Mouse (Mus musculus) left cerebral cortex, postnatal 25 days (tissue): ENCODE measurements at regions not wholly inside any gene's neighbourhood (a gene's known extent, or its start where the extent isn't known, plus 50 kb on each side); places are given as distances from the start of the nearest gene placed in this dataset.

Source experiments
- DNase-seq, 2 experiments: peaks; one replicate each; pipeline ENCODE4 v3.0.0; 2022; ENCODE audit warnings: low spot score in 2 of 2, mixed read lengths in 1 of 2
- intact Hi-C: fragments of 180-260 bp; cut with DNase I; formaldehyde crosslinking; loops from one replicate; pipeline ENCODE4 v1.15.1; 2025

DNA sequence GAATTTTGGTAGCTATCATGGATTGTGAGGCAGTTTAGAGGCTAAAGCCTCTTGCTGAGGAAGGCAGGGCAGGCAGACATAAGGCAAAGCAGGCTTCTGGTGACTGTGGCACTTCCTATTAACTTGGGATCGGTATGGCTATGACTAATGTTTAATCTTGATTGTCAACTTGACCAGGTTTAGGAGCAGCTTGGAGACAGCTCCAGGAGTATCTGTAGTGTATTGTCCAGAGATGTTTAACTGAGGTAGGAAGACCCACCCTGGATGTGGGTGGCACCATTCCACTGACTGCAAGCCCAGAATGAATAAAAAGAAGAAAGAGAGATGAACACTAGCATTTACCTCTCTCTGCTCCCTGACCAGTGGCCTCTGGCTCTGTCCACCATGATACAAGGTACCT lies 83.1 kb upstream of the 1700024P04Rik start:
- intact Hi-C loops: loop anchor here (5.0 kb wide), 1 partner anchor 145 kb away; no protein-coding TSS in a partner anchor
- no peak for DNase-seq

DNA sequence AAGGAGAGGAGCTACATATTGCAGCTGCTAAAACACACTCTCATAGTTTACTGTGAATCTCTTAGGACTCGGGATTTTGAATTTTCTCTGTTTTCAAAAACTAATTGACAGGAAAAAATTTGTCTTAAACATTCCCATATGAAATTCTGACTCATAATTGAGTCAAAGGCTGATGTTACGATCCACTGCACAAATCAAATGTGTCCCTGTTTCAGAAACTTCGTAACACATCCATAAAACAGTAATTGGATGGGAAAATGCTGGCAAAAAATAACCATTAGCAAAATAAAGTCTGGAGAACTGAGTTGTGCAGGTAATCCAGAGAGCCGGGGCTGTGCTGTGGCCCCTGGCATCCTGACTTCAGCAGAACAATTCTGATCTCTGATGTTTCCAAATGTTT lies 79.1 kb upstream of the 1700024P04Rik start:
- no peak for DNase-seq
- intact Hi-C loops: no loop called here

DNA sequence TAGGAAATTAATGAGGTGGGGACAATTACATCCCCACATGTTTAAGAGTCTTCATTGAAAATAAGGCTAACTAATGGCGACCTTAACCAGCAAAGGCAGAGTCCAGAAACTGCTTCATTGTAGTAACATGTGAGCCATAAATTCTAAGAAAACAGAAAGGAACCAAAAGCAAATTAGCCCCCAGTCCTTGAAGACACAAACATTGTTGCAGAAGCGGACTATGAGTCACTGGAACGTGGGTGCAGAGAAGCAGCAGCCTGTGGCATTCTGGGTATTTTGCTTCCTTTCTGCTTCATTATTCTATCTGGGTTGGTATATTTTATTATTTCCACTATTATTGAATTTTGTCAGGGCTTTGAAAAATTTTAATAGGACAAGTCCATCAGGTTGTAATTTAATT lies 78.6 kb upstream of the 1700024P04Rik start:
- intact Hi-C loops: no loop called here

DNA sequence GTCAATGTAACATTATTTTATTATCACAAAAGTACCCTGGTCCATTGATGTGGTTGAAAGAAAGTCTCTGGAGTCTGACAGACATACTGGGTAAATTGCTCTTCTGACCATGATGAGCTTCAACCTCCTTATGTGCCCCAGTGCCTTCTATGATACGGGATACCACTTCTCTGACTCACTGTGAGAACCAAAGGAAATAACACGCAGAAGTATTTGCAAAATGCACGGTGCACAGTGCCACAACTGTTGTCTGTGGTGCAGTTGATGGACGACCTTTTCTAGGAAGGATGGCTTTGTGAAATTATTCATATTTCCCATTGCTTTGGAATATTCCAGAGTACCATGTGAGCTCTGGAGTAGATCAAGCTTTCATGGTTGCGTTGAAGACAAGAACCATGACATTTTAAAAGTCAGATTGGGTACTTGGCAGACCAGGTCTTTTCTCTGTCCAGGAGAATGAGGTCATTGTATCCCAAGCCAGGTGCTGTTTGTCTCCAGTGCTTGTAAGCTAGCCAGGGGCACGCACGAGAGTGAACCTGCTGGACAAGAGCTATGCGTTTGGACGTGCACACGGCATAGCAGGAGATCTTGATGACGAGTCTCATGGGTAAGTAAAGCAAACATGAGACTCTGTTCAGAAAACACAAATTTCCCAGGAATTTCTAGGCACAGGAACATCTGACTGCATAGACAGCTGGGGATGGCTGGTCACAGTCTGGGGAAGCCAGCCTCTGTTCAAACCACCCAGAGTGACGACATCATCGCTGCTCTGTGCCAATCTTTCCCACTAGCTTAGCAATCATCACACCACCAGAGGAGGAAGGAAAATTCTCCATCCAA lies 74.0 kb upstream of the 1700024P04Rik start:
- intact Hi-C loops: loop anchor here (5.0 kb wide), 1 partner anchor 89 kb away; no protein-coding TSS in a partner anchor
- DNase-seq: peak in 1 of 2 experiments; percentile 53

More for the DNA sequence above, 78.6 kb upstream of the 1700024P04Rik start:
- peak in 1 of 2 experiments; percentile 74 for DNase-seq

DNA sequence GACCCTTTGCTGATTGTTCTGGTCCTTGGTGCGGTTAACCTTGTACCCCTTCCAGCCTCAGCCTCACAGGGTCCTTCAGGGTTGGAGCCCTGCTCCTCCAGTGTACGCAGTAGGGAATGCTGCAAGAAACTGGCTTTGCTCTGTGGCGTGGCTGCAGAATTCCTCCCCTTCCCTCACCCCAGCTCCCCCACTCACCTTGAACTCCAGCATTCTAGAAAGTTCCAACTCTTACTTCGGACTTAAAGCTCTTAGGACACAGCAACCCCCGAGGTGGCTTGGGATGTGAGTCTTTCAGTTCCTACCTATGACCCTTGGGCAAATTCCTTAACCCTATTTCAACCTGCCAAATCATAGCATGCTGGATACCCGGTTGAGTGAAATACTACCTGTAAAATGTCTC lies 73.3 kb upstream of the 1700024P04Rik start:
- intact Hi-C loops: loop anchor here (5.0 kb wide), 1 partner anchor 90 kb away; no protein-coding TSS in a partner anchor
- DNase-seq: no peak

DNA sequence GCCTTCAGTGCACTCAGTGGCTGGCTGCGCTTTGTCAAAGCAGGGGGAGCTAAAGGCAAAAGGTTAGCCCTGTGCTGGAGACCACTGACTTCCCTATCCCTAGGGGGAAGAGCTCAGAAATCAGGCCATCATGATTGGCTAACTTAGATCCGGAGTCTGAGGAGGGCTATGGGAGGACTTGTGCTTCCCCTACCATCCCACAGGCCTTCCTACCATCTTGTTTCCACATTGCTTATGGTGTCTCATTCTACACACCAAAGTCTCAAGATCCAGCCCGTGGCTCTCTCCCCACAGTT lies 72.9 kb upstream of the 1700024P04Rik start:
- intact Hi-C loops: loop anchor here (5.0 kb wide), 1 partner anchor 90 kb away; no protein-coding TSS in a partner anchor
- DNase-seq: no peak

DNA sequence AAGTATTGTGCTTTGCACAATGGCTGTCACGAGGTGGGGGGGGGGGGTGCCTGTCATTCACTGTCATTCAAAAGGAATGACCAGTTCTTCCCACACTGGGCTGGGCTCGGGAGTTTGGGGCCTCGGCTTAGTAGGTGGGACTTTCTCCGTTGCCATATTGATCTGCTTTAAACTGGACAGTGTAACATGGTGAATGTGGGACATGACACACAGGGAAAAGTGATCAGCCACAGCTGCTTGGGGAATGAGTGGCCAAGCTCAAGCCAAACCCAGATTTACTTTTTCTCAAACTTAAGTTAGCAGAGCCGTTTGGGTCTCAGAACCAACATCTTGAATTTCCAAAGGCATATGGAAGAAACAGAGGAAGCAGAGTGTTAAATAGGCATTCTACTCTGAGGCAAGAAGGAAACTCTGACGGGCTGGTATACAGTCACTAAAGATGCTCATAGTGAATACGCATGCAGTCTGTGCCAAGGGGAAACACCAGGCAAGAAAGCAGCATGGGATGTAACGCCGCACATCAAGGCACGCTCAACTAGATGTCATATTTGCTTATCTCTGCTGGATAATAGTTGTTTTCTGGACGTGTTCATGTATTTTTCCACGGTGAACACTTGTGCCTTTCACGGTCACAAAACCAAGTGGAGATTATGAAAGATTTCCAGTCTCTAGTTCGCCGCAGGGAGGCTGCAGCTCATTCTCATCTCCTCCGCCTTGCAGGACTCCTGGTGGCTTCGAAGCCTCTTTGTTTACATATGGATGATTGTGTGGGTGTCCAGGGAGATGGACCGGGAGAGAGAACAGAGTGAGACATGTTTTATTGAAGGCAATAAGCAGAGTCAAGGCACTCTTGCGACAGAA lies 72.3 kb upstream of the 1700024P04Rik start:
- no peak for DNase-seq
- intact Hi-C loops: loop anchor here (5.0 kb wide), 1 partner anchor 91 kb away; no protein-coding TSS in a partner anchor

DNA sequence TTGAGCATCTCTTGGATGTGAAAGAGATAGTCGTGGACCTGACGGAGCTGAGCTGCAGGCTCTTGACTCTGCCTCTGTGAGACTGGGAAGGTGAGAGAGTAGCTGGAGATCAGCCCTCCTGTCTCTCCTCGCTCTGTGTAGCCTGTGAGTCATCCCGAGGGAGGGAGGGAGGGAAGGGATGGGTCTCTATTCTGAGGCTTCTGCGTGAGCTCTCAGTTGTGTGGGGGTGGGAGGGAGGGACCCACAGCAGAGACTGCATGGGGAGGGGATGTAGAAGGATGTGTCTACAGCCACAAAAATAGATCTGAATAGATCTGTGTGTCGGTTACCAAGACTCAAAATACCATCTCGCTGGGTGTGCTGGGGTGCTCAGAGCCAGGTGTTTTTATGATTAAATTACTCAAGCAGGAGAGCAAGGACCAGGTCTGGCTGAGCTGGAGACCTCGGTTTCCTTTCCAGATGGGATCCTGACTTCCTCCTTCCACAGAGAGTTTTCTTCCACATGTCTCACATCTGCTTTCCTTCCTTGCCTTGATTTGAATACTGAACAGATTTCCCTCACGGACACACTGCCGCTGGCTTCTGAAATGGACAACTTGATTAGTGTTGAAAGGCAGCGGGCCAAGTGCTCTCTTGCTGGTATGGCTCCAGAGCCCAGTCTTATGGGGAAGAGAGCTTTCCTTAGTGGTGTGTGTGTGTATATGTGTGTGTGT lies 71.4 kb upstream of the 1700024P04Rik start:
- intact Hi-C loops: loop anchor here (1.0 to 5.0 kb wide), 2 partner anchors 24 to 92 kb away; no protein-coding TSS in a partner anchor
- DNase-seq: peak in 1 of 2 experiments; percentile 82

DNA sequence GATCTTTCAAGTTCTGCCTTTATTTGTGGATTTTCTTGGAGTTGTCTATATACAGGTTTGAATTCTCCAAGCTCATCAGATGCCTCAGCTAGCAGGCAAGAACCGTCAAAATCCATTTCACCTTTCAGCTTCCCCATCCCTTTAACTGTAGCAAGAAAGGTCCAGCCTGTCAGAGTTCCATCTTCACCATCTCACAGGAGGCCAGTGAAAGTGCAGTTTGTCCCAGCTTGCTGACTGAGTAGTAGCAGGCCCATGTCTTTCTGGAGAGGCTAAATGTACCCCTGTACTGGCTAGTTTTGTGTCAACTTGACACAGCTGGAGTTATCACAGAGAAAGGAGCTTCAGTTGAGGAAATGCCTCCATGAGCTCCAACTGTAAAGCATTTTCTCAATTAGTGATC lies 67.7 kb upstream of the 1700024P04Rik start:
- DNase-seq: no peak
- intact Hi-C loops: no loop called here

DNA sequence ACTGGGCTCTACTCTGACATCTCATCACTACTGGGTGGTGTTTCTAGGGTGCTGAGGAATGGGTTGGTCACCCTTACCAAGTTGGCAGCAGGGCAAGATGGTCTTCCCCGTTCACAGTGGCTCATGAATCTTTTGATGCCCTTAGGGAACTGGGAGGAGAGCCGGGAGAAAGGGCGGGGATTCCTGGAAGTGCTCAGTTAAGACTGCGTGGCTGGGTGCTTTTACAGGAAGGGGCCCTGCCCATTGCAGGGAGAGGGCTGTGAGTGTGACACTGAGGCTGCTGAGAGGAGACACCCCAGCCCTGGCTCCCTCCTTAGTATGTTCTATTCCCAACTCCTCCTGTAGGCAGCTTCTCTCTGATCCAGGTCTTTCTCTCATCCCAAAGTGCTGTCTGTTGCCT lies 65.3 kb upstream of the 1700024P04Rik start:
- no peak for DNase-seq
- intact Hi-C loops: no loop called here

DNA sequence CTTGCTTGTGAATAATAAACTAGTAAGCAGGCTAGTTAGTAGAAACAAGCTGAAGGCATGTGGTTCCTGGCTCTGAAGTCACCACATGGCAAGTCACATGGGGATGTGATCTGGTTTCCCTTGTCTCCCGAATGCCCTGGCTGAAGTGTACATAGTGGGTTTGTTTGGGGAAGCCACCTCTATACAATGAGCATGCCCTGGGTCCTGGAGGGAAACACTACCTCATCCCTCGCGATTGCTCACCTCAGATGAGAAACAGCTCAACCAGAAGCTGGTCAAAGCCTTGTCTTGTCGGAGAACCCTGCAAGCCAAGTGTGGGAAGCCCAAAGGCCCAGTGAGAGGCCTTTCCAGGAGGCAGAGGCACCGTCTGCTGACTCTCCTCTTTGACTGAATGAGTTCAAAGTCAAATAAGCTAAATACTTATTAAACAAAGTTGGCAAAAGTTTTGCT lies 64.3 kb upstream of the 1700024P04Rik start:
- intact Hi-C loops: no loop called here
- DNase-seq: no peak

DNA sequence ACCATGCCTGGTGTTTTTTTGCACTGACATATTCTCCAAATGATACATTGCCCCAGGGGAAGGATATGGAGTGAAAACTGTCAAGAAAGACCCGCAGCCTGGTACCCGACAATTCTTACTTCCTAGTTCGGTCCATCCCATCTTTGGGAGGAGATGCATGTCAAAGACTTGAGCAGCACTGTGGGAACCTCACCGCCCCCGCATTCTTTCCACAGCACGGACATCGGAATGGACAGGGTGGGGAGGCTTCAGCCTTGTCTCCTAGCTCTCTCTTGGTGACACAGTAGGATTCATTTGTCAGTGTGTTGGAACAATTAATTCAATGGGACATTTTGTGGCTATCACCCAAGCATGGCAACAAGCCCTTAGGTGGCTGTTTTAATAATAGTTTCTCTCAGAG lies 62.9 kb upstream of the 1700024P04Rik start:
- intact Hi-C loops: no loop called here
- DNase-seq: no peak

DNA sequence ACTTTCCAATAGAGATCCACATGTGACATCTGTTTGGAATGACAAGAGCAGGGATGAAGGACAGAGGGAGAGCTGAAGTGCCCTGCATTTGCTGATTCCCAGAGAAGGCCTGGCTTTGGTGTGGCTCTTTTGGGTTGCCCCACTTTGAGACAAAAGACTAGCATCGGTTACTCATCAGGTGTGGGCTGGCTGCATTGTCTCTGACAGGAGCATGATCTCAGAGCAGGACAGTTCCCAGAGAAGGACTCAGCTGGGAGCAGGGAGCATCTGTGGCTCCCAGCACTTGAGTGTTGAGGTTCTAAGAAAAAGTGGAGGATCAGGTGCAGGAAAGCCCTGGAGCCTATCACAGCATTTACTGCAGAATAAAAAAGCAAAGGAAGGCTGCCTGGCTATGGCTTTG lies 62.4 kb upstream of the 1700024P04Rik start:
- intact Hi-C loops: no loop called here
- no peak for DNase-seq

DNA sequence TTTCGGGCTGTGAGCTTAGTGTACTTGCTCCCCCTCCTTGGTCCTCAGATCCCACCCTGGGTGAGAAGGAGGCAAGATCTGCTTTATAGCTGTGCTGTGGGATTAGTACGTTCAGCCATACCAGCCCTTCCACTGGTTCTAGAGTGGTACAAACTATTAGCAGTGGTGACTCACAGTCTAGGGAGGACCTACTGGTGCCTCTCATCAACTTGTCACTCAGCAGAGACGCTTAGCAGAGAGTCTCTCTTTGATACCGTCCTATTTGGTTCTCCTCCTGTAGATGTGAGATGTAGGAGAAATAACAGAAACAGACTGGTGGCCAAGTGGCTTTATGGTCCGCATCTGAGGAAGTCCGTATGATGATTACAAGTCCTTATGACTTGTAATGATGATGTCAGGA lies 57.7 kb upstream of the 1700024P04Rik start:
- DNase-seq: no peak
- intact Hi-C loops: no loop called here

DNA sequence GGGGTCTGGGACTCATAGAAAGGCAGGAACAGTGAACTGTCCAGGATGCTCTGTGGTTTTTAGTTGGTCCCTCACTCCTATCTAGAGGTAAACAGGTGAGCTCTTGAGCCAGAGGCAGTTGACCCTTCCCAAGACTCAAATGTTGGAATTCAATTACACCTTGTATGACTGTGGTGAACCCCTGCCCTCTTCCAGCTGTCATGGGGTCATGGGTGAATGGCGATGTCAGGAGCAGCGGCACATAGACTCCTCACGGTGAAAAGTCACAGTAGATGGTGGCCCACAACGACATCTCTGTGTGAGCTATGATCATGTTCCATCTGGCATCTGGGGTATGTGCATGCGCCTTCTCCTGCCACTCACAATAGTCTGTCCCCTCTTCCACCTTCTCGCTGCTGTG lies 56.9 kb upstream of the 1700024P04Rik start:
- intact Hi-C loops: no loop called here
- DNase-seq: no peak

DNA sequence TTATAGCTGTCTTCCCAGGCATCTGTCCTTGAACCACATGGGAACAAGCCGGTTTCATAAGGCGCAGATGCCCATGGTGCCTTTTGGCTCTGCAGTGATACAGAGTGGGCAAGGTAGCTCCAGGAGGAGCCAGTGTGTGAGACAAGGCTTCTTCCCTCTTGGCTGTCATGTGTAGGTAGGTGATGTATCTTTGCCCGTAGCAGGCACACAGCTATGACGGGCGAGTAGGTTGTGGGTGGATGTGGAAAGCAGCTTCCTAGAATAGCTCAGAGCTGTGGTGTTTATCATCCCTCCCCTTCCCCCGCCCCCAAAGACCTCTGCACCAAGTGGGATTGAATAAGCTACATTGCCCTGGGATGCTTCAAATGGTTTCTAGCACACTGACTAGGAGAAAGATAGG lies 56.5 kb upstream of the 1700024P04Rik start:
- peak; percentile 52 to 88 for DNase-seq
- intact Hi-C loops: no loop called here

DNA sequence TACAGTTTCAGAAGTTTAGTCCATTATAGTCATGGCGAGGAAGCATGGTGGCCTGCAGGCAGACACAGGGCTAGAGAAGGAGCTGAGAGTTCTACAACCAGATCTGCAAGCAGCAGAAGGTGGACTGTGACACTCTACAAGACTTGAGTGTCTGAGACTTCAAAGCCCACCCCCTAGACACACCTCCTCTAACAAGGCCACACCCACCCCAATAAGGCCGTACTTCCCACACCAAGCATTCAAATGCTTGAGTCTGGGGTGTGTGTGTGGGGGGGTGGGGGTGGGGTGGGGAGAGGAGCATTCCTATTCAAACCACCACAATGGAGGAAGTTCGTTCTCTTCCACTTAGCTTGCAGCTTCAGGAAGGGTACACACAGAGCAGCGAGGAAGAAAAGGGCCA lies 55.8 kb upstream of the 1700024P04Rik start:
- DNase-seq: no peak
- intact Hi-C loops: no loop called here

DNA sequence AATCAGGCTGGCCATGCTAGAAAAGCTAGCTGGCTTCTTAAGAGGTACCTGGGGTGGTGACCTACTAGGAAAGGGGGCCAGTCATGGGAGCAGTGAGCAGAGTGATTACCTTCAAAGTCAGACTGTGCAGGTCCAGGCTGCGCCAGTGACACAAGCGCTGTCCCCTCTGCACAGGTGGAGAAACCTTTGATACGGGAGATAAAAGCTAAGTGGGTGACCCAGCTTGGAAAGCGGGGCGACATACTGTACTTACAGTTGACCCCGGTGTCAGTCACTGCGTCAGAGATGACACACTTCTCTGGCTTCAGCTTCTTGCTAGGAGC lies 54.7 kb upstream of the 1700024P04Rik start:
- no peak for DNase-seq
- intact Hi-C loops: no loop called here

DNA sequence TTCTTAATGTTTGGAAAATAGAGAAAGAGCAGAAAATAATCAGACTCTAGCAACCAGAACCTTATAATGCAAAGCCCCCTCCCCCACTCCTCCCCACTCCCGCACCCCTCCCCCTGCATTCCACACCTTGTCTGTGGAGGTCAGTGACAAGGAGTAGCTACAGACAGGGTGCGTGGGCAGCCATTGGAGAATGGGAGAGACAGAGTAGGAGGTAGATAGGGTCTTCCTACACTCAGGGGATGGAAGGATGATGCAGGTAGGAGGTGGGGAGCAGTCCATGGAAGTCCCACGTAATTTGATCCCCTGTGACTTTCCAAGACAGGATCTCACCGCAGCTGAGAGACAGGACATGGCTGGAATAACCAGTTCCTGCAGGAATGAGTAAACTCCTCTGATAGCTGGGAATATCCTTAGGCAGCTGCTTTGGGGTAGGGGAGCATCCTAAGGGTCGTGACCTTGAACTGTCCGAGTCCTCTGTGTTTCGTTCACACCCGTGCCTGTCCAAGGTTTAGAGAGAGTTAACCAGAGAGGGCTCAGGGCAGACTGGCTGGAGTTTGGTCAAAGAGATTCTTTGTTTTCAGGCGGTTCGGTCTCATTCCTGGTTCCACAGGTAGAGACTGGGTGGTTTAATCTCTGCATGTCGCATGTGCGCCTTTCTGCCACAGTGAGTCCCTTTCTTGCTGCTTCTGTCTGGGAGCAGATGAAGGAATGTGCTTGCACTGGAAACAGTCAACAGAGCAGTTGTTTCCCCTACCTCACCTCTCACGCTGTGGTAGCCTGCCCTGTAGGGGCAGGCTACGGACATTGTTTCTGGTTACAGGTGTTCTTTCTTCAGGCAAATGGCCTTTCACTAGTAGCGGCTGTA lies 54.1 kb upstream of the 1700024P04Rik start:
- intact Hi-C loops: no loop called here
- no peak for DNase-seq
